Mouse (Mus musculus) frontal cortex, postnatal 36 days (tissue): ENCODE measurements around the gene Cnr2.

ENCODE experiments used
- DNase-seq, 2 experiments: peaks; one replicate each; pipeline ENCODE4 v3.0.0; 2022; ENCODE audit warnings: low spot score in 2 of 2

The Cnr2 gene

DNA sequence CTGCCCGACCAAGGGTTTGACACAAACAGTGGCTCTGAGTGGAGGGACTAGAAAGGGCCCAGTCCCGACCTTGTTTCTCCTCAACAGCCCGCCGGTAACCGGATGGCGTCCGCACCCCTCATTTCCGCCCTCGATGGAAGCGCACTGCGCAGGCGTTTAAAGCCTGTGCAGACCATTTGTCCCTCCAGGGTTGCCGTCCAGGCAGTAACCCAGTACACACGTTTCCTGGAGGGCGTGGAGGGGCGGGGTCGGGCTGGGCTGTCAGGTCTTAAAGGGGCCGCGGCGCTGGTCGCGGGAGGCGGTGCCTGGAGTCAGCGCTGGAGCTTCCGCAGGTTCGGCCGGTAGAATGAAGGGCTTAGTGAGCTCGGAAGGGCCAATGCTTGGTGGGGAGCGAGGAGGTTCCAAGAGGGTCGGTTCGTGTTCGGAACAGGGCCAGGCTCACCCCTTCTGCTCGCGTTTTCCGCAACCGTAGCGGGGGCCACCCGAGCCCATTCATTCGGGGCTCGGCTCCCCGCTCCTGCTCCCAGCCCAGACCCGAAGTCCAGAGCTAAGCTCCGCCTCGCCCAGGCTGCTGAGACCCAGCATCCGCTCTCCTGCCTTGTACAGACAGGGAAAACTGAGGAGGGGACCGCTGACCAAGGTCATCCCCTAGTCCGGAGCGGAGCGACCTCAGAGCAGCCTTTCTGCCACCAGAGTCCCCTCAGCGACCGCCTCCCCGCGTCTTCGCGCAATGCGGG, 68.4 kb downstream of the Cnr2 start, which contains the start of gene Gale:
Gene Gale, plus strand, starts transcription at position 271 of the 737 bp plus-strand sequence.
- peak; percentile 93 to 94 for DNase-seq

GRCm38 (mm10) chr4:135964426-135964825, 69.2 kb downstream of the Cnr2 start:
- DNase-seq: peak in 1 of 2 experiments; percentile 58

- DNase-seq: no peak
Observed at GRCm38 (mm10) chr4:135965113-135965512, 69.9 kb downstream of the Cnr2 start.

GRCm38 (mm10) chr4:135966283-135966682, 71.1 kb downstream of the Cnr2 start:
- DNase-seq: no peak

- DNase-seq: no peak
Observed at GRCm38 (mm10) chr4:135967086-135967760, 72.0 kb downstream of the Cnr2 start.

- DNase-seq: no peak
Observed at GRCm38 (mm10) chr4:135968271-135968869, 73.2 kb downstream of the Cnr2 start.

- DNase-seq: no peak
Observed at GRCm38 (mm10) chr4:135969070-135969750, 74.0 kb downstream of the Cnr2 start.
